ENCODE assay signal across 20 mouse cellular contexts in the genomic region with DNA sequence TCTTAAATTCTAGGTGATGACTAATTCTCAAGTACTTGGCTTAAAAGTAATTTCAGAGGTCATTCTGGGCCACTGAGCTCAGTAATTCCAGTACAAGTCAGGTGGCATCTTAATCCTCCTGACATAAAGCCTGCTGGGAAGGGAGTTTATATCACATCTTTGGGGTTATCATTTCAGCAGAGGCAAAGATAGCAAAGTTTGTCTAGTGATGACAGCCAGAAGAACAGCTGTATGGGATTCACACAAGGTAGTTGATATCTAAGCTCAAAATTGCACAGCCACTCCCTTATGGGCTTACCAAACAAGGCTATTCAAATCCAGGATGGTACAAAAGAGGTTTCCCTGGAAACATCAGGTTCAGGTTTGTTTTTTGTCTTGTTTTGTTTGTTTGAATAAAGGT. TPM values are rescaled to one million over a fixed set of nuclear protein-coding genes. Genes with fewer than 3 reads are reported as not detected.
DNase-seq lines count a peak whose midpoint lies in the region; TF ChIP-seq lines count a peak whose summit lies in the region.
"Had no signal": no experiment of that assay in that cellular context is flagged by ENCODE, and none has a peak within 500 bp of the region (broad histone marks: within the 10 kb centered on the region; RNA-seq: fewer than 3 reads in every experiment).

No protein-coding gene starts in this region.

- TF ChIP-seq CTCF in heart, adult 2 months (IDR thresholded peaks at IDR 0.05): no peak

- TF ChIP-seq EP300 in heart, adult 2 months (IDR thresholded peaks at IDR 0.05; ENCODE audit: insufficient read depth, low read depth, low read length): no peak

- no peaks in the 10 kb centered on the region for H3K4me1 ChIP-seq in heart, adult 2 months (ENCODE audit: control insufficient read depth, insufficient read depth, low read length)

- no peaks in the 10 kb centered on the region for H3K36me3 ChIP-seq in heart, adult 2 months (ENCODE audit: control insufficient read depth, insufficient read depth, low read length)
- H3K36me3 ChIP-seq: G1E had no signal

- no peak for TF ChIP-seq POLR2A in heart, adult 2 months (IDR thresholded peaks at IDR 0.05; ENCODE audit: insufficient read depth, low read depth, low read length)

- no peak overlapping the region for H3K9ac ChIP-seq in heart, adult 2 months (ENCODE audit: low read depth, low read length)

- DNase-seq in skeletal muscle tissue, adult 2 months (ENCODE audit: low read depth, low spot score): peak; percentile 29
- DNase-seq in heart, adult 2 months: no peak
- DNase-seq: adrenal gland, adult 2 months; adrenal gland, adult 8-10 months; adrenal gland, postnatal 10 days; adrenal gland, postnatal 14 days; adrenal gland, postnatal 25 days; adrenal gland, postnatal 36 days; B cell, adult 2 months; cerebellum, adult 11 months; cerebellum, adult 11-12 months; cerebellum, adult 18-20 months; cerebellum, adult 2 months had no signal

- no peaks in the 10 kb centered on the region for H3K27me3 ChIP-seq in heart, adult 2 months (ENCODE audit: control insufficient read depth, insufficient read depth, low read length)
- H3K27me3 ChIP-seq: CH12.LX had no signal

- no peak overlapping the region for H3K27ac ChIP-seq in heart, adult 2 months

- no peak overlapping the region for H3K4me3 ChIP-seq in heart, adult 2 months

- intact Hi-C loops in heart, adult 2 months (cut with DNase I): no loop called here

- no peaks in the 10 kb centered on the region for H3K79me2 ChIP-seq in heart, adult 2 months (replicated peaks; ENCODE audit: control insufficient read depth, insufficient read depth, low read length)

RNA-seq across cellular contexts. Expression of gene Smpx, which starts 43.7 kb away (rescaled TPM):
- total RNA-seq in heart, adult 2 months (2021): 100 to 1,000 TPM; 347 to 358 TPM
- 194 and 339 TPM in 2 replicates for polyA plus RNA-seq in heart, adult 2 months (2012; rRNA removed)
- total RNA-seq: CH12.LX, ES-E14, G1E, MEL had no signal
- polyA plus RNA-seq: activated CD4-positive, CD25-positive, alpha-beta regulatory T cell, adult 4 months; CD4-positive, CD25-positive, alpha-beta regulatory T cell, adult 4 months; G1E; Patski had no signal

RNA-seq across cellular contexts. Expression of gene Mbtps2, which starts 56.5 kb away (rescaled TPM):
- 10 to 100 TPM; 12.5 to 16.0 TPM for total RNA-seq in heart, adult 2 months (2021)
- 9.0 and 22.4 TPM in 2 replicates for polyA plus RNA-seq in heart, adult 2 months (2012; rRNA removed)
